Mouse (Mus musculus) right cerebral cortex, postnatal 36 days (tissue): ENCODE results near the gene Bptf.
"Not testable (repeated sequence)": the region's sequence is repeated elsewhere in the genome, so short reads cannot be mapped to it uniquely, and the experiment has no call there.

Experiments
- DNase-seq, 2 experiments: peaks; one replicate each; pipeline ENCODE4 v3.0.0; 2022; ENCODE audit warnings: low spot score in 2 of 2, mixed read lengths in 1 of 2

Bptf gene

DNA sequence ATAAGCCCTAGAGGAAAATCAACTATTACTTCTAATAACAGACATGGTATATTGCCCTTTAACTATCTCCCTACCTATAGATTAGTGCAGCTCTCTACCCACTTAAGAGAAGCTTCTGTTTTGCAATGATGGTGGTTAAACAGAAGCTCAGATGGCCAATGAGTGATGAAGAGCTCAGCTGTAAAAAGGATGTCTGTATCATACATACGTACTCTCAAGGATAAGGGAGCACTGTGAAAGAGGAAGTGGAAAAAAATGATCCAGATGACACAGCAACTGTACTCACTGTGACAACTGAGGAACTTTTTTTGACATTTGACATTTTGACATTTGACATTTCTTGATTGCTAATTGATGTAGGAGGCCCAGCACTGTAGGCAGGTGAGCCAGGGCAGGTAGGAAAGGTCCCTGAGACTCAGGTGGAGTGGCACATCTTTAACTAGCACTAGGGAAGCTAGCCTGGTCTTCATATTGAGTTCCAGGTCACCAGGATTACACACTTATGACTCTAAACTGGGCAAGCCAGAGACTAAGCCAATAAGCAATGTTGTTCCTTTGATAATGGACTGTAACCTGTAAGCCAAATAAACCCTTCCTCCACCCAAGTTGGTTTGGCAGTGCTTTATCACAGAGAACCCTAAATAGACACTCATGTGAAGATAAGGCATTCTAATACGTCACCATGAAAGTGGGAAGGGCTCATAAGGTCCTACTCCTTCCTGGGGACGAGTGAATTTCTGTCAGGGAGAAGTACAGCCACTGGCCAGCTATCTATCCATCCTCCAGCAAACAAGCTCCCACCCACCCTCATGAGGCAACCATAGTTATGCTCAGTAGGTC, 137.5 kb downstream of the Bptf start:
- no peak for DNase-seq

DNA sequence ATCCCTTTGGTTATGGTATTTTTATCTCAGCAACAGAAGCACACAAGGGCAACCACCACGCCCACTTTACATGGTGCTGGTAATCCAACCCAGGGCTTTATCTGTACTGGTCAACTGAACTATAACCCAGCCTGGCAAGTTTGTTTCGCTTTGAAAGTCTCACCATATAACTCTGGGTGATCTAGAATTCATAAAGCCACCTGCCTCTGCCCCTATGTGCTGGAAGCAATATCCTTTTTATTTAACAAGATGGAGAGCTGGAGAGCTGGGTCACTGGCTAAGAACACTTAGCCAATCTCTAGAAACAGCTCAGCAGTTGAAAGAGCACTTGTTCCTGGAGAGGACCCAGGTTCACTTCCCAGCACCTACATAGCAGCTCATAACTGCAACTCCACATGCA, 144.5 kb downstream of the Bptf start:
- DNase-seq = no peak

DNA sequence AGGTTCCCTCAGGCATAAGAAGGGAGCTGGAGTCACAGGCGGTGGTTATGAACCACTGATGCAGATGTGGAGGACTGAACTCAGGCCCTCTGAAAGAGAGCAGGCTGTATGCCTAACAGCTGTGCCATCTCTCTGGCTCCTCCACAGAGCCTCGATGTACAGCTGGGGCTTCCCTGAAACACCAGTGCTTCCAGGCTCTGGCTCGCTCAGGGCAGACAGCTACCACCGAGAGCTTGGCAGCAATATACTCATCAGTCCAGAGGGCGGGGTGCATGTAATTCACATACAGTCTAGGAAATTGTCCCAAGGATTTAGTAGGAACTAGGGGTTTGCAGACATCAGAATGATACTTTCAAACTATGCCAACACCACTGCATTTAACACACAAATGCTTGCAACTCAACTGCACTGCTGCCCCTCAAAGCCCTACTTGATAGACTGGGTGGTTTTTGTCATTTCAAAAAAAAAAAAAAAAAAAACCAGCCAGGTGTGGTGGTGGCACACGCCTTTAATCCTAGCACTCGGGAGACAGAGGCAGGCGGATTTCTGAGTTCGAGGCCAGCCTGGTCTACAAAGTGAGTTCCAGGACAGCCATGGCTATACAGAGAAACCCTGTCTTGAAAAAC, 145.8 kb downstream of the Bptf start:
- not testable (repeated sequence) for DNase-seq
